Mouse (Mus musculus) lung, embryonic 14.5 days (tissue): Measurements from ENCODE around the gene Zfand4. TPM values are rescaled to one million over a fixed set of nuclear protein-coding genes. Genes with fewer than 3 reads are reported as not detected.

Experiments used
- ATAC-seq: fragments of 200-750 bp; cut with Nextera tagmentation; 2 replicates; pipeline ENCODE4 v1.8.0; 2017; ENCODE audit warnings: mild to moderate bottlenecking, moderate TSS enrichment, moderate library complexity; ENCODE audit not compliant: insufficient read depth
- DNase-seq: peaks from one replicate; pipeline ENCODE4 v3.0.0-alpha.2; 2015
- H3K27ac ChIP-seq: fragments of 300-500 bp; sonication (generic); 2 replicates; pipeline ENCODE4 v1.5.1; 2014; ENCODE audit warnings: low read depth, mild to moderate bottlenecking, moderate library complexity
- H3K27me3 ChIP-seq: fragments of 300-500 bp; sonication (generic); 2 replicates; pipeline ENCODE4 v1.6.1; 2014; ENCODE audit warnings: low read length, control low read depth; ENCODE audit not compliant: insufficient read depth
- H3K36me3 ChIP-seq: fragments of 300-500 bp; sonication (generic); 2 replicates; pipeline ENCODE4 v1.6.1; 2014; ENCODE audit warnings: control low read depth; ENCODE audit not compliant: insufficient read depth
- H3K4me1 ChIP-seq: fragments of 300-500 bp; sonication (generic); 2 replicates; pipeline ENCODE4 v1.6.1; 2014; ENCODE audit warnings: antibody characterized with exemption, control low read depth; ENCODE audit not compliant: insufficient read depth
- H3K4me2 ChIP-seq: fragments of 300-500 bp; sonication (generic); 2 replicates; pipeline ENCODE4 v1.6.1; 2014; ENCODE audit warnings: mild to moderate bottlenecking
- H3K4me3 ChIP-seq: fragments of 300-500 bp; sonication (generic); 2 replicates; pipeline ENCODE4 v1.5.1; 2014; ENCODE audit warnings: low read depth, low read length
- H3K9ac ChIP-seq: fragments of 300-500 bp; sonication (generic); 2 replicates; pipeline ENCODE4 v1.6.1; 2014
- H3K9me3 ChIP-seq: fragments of 300-500 bp; sonication (generic); 2 replicates; pipeline ENCODE4 v1.6.1; 2016; ENCODE audit warnings: low read depth, low read length, control low read depth
- CTCF ChIP-seq: IDR thresholded peaks from 2 replicates; pipeline ENCODE4 v1.5.1; 2016; ENCODE audit warnings: antibody characterized with exemption, low read depth
- WGBS: fragments of 180-500 bp; shearing (Covaris S2); extraction: QIAGEN DNeasy Blood & Tissue Kit; methylation state at CpG from one replicate; pipeline ENCODE4 v1.1.7; 2014; 5-methylcytosine and 5-hydroxymethylcytosine counted together
- polyA plus RNA-seq: library from polyadenylated mRNA; unstranded; fragments of >200 nt; fragmentation: Nextera tagmentation; extraction: Ambion mirVana; gene quantifications from 2 replicates; pipeline ENCODE4 v1.2.1, GENCODE M21; 2014

Gene Zfand4
- polyA plus RNA-seq, 1 experiment from 2014 or later = 6.9 TPM

- H3K36me3 ChIP-seq = peaks cover 38% of the 10 kb centered on the region
- H3K9ac ChIP-seq = no peak overlapping the region
- TF ChIP-seq CTCF = no peak
Observed at GRCm38 (mm10) chr6:116259649-116260048, 4.4 kb upstream of the Zfand4 start.

GRCm38 (mm10) chr6:116260481-116260880, 3.5 kb upstream of the Zfand4 start:
- Histone ChIP-seq H3K27me3 (no peaks in the 10 kb centered on the region), H3K36me3 (peaks cover 33% of the 10 kb centered on the region), H3K4me1 (no peaks in the 10 kb centered on the region), H3K9ac (no peak overlapping the region), H3K4me2 (no peak overlapping the region), H3K4me3 (no peak overlapping the region), H3K27ac (no peak overlapping the region), H3K9me3 (no peaks in the 10 kb centered on the region)
- TF ChIP-seq CTCF = no peak
- DNase-seq = no peak
- no peak for ATAC-seq
- WGBS = 93% methylated on average over 5 of the region's 5 CpGs

More at GRCm38 (mm10) chr6:116259649-116260048, 4.4 kb upstream of the Zfand4 start:
- WGBS = 90% methylated on average over 4 of the region's 4 CpGs
- Histone ChIP-seq H3K9me3 (no peaks in the 10 kb centered on the region), H3K27me3 (no peaks in the 10 kb centered on the region), H3K4me3 (no peak overlapping the region), H3K27ac (no peak overlapping the region), H3K4me2 (no peak overlapping the region), H3K4me1 (no peaks in the 10 kb centered on the region)
- ATAC-seq = no peak
- no peak for DNase-seq

GRCm38 (mm10) chr6:116262824-116263223, 1.2 kb upstream of the Zfand4 start:
- H3K27me3 ChIP-seq = no peaks in the 10 kb centered on the region
- peaks cover 23% of the 10 kb centered on the region for H3K36me3 ChIP-seq
- no peak overlapping the region for H3K4me3 ChIP-seq
- 91% methylated on average over 1 of the region's 1 CpGs for WGBS
- no peak overlapping the region for H3K27ac ChIP-seq
- no peak for ATAC-seq
- H3K9ac ChIP-seq = no peak overlapping the region
- no peaks in the 10 kb centered on the region for H3K4me1 ChIP-seq
- no peak for TF ChIP-seq CTCF
- no peaks in the 10 kb centered on the region for H3K9me3 ChIP-seq
- H3K4me2 ChIP-seq = no peak overlapping the region
- no peak for DNase-seq

- 80% methylated on average over 11 of the region's 11 CpGs for WGBS
- DNase-seq (peak; percentile 21), ATAC-seq (no peak)
- H3K9me3 ChIP-seq = no peaks in the 10 kb centered on the region
- H3K4me1 ChIP-seq = no peaks in the 10 kb centered on the region
- H3K4me3 ChIP-seq = peak overlapping the region; percentile 60
- peak overlapping the region; percentile 74; the same call in 1 of the 2 replicates for H3K9ac ChIP-seq
- H3K4me2 ChIP-seq = peak overlapping the region; percentile 81
- no peaks in the 10 kb centered on the region for H3K27me3 ChIP-seq
- TF ChIP-seq CTCF = no peak
- H3K27ac ChIP-seq = no peak overlapping the region
- H3K36me3 ChIP-seq = peaks cover 12% of the 10 kb centered on the region; the same call in 1 of the 2 replicates
Observed at GRCm38 (mm10) chr6:116264836-116265235, 814 bp downstream of the Zfand4 start.

- no peaks in the 10 kb centered on the region for H3K9me3 ChIP-seq
- DNase-seq (no peak), ATAC-seq (no peak)
- no peaks in the 10 kb centered on the region for H3K27me3 ChIP-seq
- no peak overlapping the region for H3K27ac ChIP-seq
- WGBS = 71% methylated on average over 4 of the region's 4 CpGs
- H3K36me3 ChIP-seq = peaks cover 12% of the 10 kb centered on the region; the same call in 1 of the 2 replicates
- no peaks in the 10 kb centered on the region for H3K4me1 ChIP-seq
- peak overlapping the region; percentile 50 for H3K4me2 ChIP-seq
- no peak overlapping the region for H3K9ac ChIP-seq
- TF ChIP-seq CTCF = no peak
- no peak overlapping the region for H3K4me3 ChIP-seq
Observed at GRCm38 (mm10) chr6:116265603-116266002, 1.6 kb downstream of the Zfand4 start.

- peak overlapping the region; percentile 50 for H3K4me2 ChIP-seq
- H3K36me3 ChIP-seq = peaks cover 11% of the 10 kb centered on the region; the same call in 1 of the 2 replicates
- no peak for TF ChIP-seq CTCF
- H3K4me3 ChIP-seq = peak overlapping the region; percentile 14
- H3K4me1 ChIP-seq = no peaks in the 10 kb centered on the region
- 25% methylated on average over 11 of the region's 11 CpGs for WGBS
- no peak overlapping the region for H3K27ac ChIP-seq
- no peaks in the 10 kb centered on the region for H3K27me3 ChIP-seq
- no peaks in the 10 kb centered on the region for H3K9me3 ChIP-seq
- ATAC-seq = peak; percentile 28
- H3K9ac ChIP-seq = no peak overlapping the region
- peak; percentile 69 for DNase-seq
Observed at GRCm38 (mm10) chr6:116266273-116267109, 2.5 kb downstream of the Zfand4 start.

GRCm38 (mm10) chr6:116267110-116267423, 3.0 kb downstream of the Zfand4 start:
- ATAC-seq = no peak

More at GRCm38 (mm10) chr6:116267110-116267423, 3.0 kb downstream of the Zfand4 start:
- no peaks in the 10 kb centered on the region for H3K27me3 ChIP-seq
- DNase-seq = no peak
- 88% methylated on average over 1 of the region's 1 CpGs for WGBS
- no peaks in the 10 kb centered on the region for H3K9me3 ChIP-seq
- peaks cover 5% of the 10 kb centered on the region; the same call in 1 of the 2 replicates for H3K36me3 ChIP-seq
- TF ChIP-seq CTCF = no peak
- H3K4me2 ChIP-seq = no peak overlapping the region
- H3K27ac ChIP-seq = no peak overlapping the region
- H3K9ac ChIP-seq = no peak overlapping the region
- no peaks in the 10 kb centered on the region for H3K4me1 ChIP-seq
- H3K4me3 ChIP-seq = no peak overlapping the region
